Mouse (Mus musculus) E14TG2a.4 (cell line): ENCODE measurements around the gene Mycn.

Source experiments
- CTCF ChIP-seq: conservative IDR thresholded peaks from 2 replicates; pipeline ENCODE4 v1.5.1; 2014; ENCODE audit warnings: low read length
- NANOG ChIP-seq: IDR thresholded peaks from 2 replicates; pipeline ENCODE4 v1.6.1; 2014; ENCODE audit warnings: borderline replicate concordance, low read length, mixed read lengths
- POU5F1 ChIP-seq: IDR thresholded peaks from 2 replicates; pipeline ENCODE4 v1.6.1; 2014; ENCODE audit warnings: low read length, borderline replicate concordance

GRCm38 (mm10) chr12:12932238-12932637 lies 9.5 kb downstream of the Mycn start:
- TF ChIP-seq CTCF: no peak
- TF ChIP-seq POU5F1: no peak
- no peak for TF ChIP-seq NANOG
